Mouse (Mus musculus) megakaryocyte, adult 5-6 weeks (primary cell): ENCODE results near the gene Bhlha9. TPM values are rescaled to one million over a fixed set of nuclear protein-coding genes. Genes with fewer than 3 reads are reported as not detected.

ENCODE experiments used
- ATAC-seq: 2 replicates; pipeline ENCODE4 v1.8.0; 2016; ENCODE audit warnings: mild to moderate bottlenecking, inconsistent platforms; ENCODE audit not compliant: poor library complexity, severe bottlenecking
- total RNA-seq, 2 experiments: library from RNA; stranded (forward) in 1 of 2; stranded (reverse) in 1 of 2; fragments of 153-499, 151-499 nt in 1 of 2; fragments of 221-1000, 200-1000 nt in 1 of 2; gene quantifications; 2 replicates each; pipeline versions ENCODE4 v1.2.3 to v1.2.4; 2015 to 2017

Bhlha9 gene
- 0.18 TPM in 1 of 2 replicates, not detected in the other for total RNA-seq (2015)
- not detected in 2 replicates for total RNA-seq (2017)

DNA sequence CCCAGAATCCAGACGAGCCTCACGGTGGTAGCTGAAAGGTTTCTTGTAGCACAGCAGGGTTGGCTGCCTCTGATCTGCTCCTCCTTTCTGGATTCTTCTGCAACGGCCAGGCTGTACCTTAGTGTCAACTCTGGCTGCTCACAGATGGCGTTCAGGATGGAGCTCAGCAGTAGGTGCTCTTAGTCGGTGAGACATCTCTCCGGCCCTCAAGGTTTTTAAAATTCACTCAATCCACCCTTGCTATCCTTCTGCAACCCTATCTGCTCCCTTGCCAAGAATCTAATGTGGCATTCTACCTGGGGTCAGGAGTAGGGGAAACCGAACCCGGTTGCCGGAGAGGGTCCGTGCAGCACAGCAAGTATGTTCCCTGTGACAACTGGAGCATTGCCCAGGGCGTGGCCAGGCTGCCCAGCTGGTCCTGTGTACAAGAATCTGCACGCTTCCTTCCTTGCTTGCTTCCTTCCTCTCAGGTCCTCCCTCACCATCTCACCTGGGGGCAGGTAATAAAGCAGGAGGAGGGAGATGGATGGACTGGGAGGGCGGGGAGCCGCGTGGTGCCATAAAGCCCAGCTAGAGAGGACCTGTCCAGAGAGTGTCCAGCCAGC lies at the start of gene Bhlha9:
Gene Bhlha9, plus strand, starts transcription at position 600 of the 605 bp plus-strand sequence.
- ATAC-seq = no peak

DNA sequence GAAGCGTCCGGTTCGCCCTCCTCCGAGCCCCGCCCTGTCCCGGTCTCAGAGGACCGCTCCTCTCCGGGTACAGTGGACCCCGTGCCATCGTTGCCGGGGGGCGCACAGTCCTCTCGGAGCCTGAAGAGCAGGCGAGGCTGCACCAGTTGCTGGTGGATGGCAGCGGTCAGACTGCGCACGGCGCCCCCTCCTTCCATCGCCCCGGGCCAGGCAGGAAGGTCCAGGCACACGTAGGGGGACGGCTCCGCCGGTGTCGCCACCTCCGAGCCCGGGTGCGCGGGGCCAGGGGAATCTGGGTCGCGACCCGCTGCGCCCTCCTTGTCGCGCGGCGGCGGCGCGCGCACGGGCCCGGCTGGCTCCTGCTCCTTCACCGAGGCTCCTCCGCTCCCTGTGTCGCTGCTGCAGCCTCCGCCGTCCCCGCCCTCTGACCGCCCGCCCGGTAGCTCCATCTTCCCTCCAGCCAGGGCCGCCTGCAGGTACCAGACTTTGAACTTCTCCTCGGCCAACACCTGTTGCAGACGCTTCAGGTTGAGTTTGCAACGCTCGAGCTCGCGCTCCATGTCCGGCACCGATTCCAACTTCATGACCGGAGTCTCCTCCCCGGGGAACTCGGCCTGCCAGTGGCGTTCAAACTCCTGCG lies 49.6 kb upstream of the Bhlha9 start:
- 0 out of 2 replicates have a peak, but pooled peaks have one; percentile 16 for ATAC-seq

DNA sequence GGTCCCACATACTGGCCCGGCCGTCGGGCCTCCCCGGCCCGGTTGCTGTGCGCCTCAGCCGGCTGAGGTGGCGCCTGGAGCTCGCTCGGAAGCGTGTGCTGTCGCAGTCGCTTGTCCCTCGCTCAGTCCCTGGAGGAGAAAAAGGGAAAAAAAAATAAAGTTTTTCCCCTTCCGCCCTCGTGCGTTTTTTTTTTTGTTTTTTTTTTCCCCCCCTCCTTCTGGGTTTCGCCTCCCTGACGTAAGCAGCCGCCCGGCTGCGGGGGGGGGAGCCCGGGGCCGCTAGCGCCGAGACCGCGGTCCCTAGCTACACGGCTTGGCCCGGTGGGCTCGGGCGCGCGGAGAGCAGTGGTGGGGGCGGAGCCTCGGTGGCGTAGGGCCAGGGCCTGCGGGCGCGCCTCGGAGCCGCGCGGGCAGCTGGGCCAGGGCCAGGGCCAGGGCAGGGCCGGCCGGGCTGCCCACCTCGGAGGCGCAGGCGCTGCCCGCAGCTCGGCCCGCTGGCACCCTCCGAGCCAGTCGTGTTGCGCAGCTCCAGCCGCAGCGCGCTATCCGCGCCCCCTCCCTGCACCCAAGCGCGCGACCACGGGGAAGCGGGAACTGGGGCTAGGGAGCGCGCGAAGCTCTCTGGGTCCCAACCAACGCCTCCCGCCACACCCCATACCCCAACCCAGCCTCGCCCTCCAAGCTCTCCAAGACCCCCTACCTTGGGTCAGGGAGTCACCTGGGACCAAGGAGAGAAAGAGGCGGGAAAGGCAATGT lies 48.9 kb upstream of the Bhlha9 start:
- ATAC-seq = peak; percentile 70

DNA sequence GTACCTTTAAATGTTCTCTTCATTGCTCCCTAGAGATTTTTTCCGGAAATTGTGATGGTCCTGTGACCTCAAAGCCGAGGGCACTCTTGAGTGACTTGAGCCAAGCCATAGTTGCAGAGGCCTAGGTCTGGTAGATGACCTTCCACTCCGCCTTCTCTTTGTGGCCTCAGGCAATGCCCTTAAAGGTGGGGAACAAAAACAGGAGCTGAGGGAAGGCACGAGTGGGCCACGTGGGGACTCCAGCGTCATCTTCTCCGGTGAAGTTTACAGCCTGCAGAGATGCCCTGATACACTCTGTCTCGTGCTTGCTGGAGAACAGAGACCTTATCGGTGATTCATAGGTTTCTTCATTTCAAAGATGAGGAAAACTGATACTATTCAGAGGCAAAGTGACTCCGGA lies 48.2 kb upstream of the Bhlha9 start:
- ATAC-seq = no peak

DNA sequence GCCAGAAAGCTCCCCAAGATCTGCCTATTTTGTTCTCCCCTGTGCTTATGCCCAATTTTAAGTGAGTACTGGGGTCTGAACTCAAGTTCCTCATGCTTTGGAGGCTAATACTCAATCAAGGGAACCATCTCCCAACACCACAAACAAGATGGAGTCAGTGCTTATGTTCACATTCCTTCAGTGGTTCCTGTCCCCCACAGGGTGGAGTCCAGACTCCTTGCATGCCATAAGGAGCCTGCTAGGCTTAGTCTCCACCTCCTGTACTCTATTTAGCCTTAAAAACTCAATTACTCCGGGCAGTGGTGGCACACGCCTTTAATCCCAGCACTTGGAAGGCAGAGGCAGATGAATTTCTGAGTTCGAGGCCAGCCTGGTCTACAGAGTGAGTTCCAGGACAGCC lies 47.4 kb upstream of the Bhlha9 start:
- no peak for ATAC-seq

DNA sequence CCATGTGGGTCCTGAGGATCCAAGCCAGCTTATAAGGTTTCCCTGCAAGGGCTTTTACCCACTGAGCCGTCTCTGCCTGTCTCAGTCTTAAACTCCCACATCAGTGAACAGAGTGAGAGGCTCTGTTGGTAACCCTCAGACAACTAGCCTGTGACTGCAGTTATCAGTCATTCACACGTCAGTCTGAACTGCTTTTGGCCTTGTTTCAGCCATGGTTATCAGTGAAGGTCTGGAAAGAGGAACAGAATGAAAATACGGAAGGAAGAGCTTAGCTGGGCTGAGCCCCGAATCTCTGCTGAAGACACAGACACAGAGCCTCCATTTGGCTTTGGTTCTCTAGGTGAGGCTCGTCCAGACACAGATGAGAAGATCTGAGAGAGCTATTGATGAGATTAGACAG lies 43.7 kb upstream of the Bhlha9 start:
- ATAC-seq = peak; percentile 93

DNA sequence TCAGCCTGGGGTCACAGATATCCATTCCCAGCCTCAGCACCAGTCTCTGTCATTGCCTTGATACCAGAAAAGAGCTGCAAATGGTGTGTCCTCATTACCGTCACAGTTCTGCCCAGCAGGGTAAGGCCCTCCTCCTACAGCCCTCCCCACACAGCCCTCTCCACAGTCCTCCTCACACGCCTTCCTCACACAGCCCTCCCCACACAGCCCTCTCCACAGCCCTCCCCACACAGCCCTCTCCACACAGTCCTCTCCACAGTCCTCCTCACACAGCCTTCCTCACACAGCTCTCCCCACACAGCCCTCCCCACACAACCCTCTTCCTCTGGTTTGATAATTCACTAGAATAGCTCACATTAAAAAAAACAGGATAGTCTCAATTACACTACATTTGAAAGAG lies 42.2 kb upstream of the Bhlha9 start:
- ATAC-seq = no peak

DNA sequence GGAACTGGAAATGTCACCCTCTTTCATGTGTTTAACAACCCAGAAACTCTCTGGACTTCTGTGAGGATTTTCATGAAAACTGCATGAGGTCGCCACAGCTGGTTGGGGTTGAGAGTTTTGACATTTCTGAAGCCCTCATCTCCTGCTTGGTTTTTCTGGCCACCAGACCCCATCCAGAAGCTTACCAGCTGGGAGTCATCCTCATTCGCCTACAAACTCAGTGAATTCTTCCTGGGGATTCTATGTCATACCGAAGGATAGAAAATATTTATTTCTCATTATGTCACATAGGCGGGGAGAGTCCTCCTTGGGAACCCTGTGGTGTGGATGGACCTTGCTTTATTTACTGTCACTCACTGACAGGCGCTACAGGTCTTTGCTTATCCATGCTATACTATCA lies 41.8 kb upstream of the Bhlha9 start:
- no peak for ATAC-seq

DNA sequence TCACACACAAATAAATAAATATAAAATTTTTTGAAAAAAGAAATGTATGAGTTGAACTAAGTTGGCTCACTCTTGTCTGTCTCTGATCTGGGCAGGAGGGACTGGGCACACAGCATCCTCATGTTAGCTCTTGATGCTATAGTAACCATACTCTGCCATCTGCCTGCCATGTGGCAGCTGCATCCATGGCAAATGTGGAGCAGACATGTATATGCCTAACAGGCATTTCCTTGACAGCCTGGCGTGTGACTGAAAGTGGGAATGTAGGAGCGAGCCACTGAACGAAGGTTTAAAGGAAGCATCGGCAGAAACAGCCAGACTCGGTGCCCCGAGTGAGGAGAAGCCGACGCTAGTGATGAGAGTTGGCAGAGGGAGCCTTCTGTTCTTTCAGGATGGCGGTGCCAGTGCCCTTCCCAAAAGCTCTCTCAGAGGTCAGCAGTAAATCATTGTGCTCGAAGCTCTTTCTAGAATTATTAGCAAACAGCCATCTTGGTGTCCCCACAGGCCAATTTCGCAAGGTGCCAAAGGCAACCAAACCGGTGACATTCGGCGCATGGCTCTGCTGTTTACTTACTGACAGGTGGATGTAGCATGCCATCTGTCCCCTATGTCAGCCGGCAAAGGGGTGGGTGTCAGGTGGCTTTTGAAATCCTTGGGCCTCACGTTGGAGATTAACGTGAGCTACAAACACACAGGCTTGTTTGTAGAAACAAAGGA lies 32.8 kb upstream of the Bhlha9 start:
- no peak for ATAC-seq

DNA sequence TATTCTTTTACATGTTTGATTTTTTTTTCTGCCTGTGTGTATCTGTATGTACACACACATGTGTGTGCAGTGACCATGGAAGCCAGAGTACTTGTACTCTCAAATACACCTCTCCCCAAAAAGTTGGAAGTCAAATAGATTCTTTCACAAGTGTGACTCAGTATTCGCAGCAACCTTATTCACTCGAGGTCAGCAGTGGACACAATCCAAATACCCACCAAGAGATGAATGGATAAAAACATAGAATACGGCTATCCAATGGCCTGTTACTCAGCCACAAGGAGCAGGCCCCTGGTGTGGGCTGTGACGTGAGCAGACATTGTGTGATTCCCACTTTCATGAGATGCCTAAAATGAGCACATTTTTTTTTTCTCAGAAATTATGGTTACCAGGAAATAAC lies 32.0 kb upstream of the Bhlha9 start:
- no peak for ATAC-seq

DNA sequence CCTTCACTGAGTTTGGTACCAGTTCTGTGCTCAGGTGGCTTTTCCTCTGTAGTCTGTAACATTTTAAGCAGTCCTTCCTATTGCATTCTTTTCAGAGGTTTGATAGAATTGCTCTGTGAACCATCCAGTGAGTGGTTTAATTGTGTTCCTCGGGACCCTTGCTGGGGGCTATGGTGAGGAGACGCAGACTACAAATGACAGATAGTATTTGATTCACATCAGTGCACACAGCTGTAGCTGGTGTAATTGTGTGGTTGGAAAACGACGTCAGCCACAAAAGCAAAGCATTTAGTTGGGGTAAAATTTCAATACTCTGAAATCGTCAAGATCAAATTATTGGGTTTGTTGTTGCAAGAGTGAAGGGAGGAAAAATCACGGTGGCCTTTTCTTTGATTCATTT lies 28.0 kb upstream of the Bhlha9 start:
- ATAC-seq = no peak

DNA sequence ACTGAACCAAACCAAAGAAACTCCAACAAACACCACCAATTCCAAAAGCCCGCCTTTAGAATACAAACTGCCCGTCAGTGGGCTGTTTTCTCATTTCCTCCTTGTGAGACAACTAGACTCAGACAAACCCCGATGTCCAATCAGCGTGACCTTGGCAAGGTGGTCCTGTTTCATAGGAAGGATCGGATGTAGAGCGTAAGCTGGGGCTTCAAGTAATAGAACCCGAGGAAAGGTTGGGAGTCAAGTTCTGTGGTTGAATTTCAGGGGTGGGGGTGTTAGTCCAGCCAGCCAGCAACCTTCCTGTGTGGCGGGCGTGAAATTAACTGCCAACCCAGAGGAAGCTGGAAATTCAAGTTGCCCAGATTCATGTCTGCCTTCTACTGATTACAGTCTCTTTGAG lies 27.2 kb upstream of the Bhlha9 start:
- ATAC-seq = no peak

DNA sequence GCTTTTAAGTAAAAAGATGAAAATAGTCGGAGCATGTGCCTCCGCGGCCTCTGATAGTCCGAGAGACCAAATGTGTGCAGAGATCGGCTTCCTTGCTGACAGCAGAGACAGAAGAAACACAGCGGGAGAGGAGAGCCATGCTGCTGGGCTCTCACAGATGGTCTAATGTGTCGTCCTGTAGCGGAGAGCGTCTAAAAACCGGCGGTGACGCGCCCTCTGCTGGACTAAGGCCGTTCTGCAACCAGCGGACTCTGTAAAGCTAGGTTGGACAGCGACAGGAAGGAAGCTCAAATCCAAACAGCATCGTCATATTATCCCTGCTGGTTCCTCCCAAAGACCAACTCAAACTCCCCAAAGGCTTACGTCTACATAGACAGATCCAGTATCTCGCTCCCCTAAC lies 26.3 kb upstream of the Bhlha9 start:
- ATAC-seq = peak; percentile 93

DNA sequence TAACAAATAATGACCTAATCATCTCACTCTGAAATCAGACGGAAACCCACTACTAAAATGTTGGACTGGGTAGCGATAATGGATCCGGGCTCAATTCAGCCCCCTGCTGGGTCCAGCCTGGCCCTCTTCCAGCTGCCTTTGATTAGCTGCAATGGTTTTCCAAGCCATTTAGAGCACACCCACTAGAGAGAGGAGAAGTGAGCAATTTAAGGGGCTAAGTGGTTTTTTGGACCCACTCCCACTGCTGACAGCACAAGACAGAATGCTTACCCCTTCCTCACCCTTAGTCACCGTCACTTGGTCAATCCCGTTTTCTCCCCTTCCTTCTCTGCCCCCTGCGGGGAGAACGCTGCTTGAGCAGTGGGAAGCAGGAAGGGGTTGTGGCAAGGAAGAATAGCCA lies 25.2 kb upstream of the Bhlha9 start:
- ATAC-seq = no peak

DNA sequence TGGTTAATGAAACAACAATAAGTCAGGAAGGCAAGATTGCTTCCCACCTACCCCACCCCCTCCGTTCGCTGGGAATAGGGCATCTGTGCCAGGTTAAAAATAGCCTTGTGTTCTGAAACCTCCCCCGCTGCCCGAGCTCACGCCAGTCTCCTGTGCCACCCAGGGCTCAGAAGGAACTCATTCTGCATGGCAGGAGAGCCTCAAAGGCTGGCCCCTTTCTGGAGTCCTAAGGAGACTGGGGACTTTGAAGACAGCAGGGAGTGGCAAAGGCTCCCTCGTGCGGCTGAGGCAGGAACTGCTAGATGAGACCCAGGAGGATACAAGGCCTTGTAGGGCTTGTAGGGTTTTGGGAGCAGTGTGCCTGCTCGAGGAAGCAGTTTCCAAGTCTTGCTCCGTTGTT lies 24.8 kb upstream of the Bhlha9 start:
- ATAC-seq = peak; percentile 80

DNA sequence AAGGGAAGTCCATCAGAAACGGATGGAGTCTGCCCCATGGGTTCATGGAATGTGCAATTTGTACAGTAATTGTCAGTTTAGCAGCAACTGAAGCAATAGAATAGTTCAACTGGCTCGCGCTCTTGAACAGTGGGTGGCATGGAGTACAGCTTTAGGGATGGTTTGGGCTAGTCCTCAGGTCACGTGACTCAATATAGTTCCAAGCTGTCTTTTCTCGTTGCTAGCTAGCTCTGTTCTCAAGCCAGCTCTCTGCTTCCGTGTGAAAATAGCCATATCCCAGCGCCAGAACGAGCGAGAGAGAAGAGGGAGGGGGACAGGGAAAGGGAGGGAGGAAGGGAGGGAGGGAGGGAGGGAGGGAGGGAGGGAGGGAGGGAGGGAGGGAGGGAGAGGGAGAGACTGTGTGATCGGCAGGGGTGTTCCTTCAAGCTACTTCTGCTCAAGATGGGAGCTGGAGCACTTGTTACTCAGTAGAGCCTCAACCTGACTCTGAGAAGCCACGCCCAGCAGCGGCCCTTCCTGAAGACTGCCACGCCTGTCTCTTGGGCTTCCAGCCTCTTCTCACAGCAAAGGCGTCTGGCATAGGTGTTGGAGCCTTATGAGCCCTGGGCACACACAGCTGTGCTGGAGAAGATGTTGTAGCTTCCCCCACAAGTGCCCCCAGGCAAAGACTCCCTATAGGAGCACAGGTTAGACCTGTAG lies 21.3 kb upstream of the Bhlha9 start:
- no peak for ATAC-seq

DNA sequence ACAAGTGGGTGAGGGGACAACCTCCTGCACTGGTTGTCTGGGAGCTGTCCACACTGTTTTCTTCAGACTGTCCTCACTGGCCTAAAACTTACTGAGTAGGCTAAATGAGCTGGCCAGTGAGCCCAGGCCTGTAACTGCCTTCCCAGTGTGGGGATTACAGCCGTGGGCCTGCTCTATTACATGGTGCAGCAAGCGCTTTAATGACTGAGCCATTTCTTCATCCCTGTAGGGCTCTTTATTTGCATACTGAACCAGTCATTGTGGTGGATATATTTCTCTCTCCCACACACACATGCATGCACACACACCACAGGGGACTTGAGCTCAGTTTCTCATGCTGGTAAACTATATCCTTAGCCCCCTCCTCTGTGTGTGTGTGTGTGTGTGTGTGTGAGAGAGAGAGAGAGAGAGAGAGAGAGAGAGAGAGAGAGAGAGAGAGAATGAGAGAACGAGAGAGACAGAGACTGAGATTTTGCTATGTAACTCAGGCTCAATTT lies 19.4 kb upstream of the Bhlha9 start:
- no peak for ATAC-seq

DNA sequence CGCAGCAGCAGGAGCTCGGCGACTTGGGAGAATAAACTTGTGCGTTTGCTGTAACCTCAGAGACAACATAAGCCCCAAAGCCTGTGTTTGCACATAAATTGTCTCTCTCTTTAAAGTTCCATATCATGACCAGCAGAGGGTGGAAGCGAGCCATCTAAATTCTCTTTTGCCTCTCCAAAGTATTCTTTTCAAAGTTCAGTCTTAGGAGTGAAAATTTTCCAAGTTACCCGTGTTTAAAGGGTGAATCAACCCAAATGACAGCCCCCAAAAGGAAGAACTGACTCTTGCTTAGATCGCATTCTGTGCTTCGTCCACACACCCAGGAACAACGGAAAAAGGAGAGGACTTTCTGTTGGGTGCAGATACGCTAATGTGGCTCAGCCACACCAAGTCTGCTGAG lies 17.2 kb upstream of the Bhlha9 start:
- no peak for ATAC-seq

DNA sequence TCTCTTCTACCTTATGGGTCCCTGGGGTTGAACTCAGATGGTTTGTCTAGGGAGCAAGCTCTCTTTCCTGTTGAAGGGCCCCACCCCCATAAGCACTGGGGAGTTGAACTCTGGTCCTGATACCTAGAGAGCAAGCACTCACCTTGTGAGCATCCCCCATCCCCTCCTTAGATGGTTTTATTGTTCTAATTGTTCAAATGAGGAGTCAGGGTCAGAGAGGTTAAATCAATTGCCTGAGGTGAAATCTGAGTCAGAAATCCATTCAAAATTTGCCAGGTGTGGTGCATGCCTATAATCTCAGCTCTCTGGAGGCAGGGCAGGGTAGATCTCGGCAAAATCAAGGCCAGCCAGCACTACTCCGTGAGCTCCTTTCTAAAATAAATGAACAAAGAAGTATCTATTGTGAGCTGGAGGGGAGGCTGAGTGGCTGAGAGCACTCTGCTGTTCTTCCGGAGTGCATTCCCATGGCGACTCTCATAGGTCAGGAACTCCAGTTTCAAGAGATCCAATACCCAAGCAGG lies 14.8 kb upstream of the Bhlha9 start:
- no peak for ATAC-seq

DNA sequence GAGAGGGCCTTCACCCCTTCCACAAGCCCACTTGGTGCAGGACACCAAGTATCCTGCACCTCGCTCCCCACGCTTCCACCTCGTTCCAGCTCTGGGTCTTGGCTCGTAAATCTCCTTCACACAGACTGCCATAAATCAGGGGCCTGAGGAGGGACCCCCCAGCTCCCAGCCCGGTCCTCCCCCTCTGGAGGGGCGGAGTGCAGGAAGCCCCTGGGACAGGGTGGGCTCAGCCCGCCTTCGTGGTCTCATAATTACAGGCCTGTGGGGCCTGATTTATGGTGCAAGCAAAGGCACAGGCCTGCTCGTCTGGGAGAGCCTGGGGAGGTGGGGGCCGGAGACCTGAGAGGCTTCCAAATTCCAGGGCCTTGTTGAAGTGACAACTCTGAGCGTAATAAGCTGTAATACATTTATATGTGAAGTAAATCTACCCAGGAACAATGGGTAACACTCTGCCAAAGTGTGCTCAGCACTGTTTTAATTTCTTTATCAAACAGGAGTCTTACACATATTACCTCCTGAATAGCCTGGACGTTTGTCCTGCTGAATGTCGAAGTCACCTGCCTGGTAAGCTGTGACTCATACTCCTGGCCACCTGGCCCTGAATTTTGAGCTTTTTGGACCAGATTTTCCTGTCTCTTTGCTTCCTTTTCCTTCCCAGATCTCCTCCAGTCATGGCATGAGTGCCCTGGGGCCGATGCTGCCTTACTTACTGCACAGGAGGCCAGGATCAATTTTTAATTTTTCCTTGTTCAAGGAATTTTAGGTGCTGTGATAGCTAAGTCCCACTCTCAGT lies 12.9 kb upstream of the Bhlha9 start:
- ATAC-seq = no peak
